Mouse (Mus musculus) brain, embryonic 14.5 days (tissue): ENCODE measurements around the gene Dusp3. TPM values are rescaled to one million over a fixed set of nuclear protein-coding genes. Genes with fewer than 3 reads are reported as not detected.

Source experiments
- DNase-seq: peaks from one replicate; pipeline ENCODE4 v3.0.0-alpha.2; 2011; ENCODE audit warnings: low read depth
- CTCF ChIP-seq: fragments of 200-500 bp; IDR thresholded peaks from 2 replicates; pipeline ENCODE4 v1.5.1; 2012; ENCODE audit warnings: inconsistent platforms, mild to moderate bottlenecking, moderate library complexity, borderline replicate concordance; ENCODE audit not compliant: insufficient read depth, insufficient read length; ENCODE audit errors: extremely low read depth
- POLR2A ChIP-seq: fragments of 200-500 bp; IDR thresholded peaks from 2 replicates; pipeline ENCODE4 v1.6.1; 2012; ENCODE audit warnings: mild to moderate bottlenecking, inconsistent platforms, borderline replicate concordance; ENCODE audit not compliant: poor library complexity, insufficient read depth, insufficient read length, severe bottlenecking; ENCODE audit errors: extremely low read depth
- polyA plus RNA-seq: library from polyadenylated mRNA; depleted of rRNA; stranded (reverse); fragments of >200 nt; gene quantifications from 2 replicates; pipeline ENCODE4 v1.2.3, GENCODE M21; 2012

Gene Dusp3
- polyA plus RNA-seq, 1 experiment = 15.4 TPM

- no peak for DNase-seq
- TF ChIP-seq POLR2A (no peak), CTCF (no peak)
Measured at GRCm38 (mm10) chr11:101972097-101972496, 14.7 kb downstream of the Dusp3 start.

GRCm38 (mm10) chr11:101971410-101971809 lies 15.4 kb downstream of the Dusp3 start:
- no peak for DNase-seq
- TF ChIP-seq CTCF (peak; percentile 59; the same call in 1 of the 2 replicates), POLR2A (no peak)

DNA sequence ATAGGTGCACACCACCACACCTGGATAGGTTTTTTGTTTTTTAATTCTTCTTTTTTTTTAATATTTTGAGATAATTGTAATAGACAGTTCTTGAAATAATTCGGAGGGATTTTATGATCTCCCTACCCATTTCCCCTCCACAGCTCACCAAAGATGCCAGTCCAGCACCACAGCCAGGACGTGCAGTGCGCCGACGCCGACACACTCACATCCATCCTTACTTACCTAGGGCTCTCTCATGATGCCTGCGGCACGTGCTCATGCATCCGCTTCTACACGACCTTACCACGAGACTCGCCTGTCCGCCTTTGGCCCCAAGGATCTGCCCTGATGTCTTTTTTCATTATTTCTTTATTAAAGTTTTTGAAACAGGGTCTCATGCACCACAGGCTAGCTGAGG lies 17.0 kb downstream of the Dusp3 start:
- no peak for DNase-seq
- TF ChIP-seq CTCF (no peak), POLR2A (no peak)

DNA sequence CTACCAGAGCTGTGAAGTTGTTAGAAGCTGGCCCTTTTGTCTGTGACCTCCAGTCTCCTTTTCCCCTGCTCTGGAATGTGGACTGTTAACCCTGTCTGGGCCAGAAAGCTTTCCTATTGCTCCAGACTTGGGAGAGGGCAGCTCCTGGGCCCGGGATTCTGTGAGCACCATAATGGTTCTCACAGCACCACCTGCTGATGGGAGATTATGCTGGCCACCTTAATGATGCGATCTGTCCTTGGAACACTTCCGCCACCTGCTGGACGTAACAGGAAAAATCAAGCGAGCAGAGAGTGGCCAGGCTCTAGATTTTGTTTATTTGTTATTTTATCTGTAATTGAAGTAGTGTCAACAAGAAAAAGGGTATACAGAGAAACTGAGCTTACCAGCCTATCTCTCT lies 18.0 kb downstream of the Dusp3 start:
- TF ChIP-seq CTCF (peak; percentile 98), POLR2A (no peak)

GRCm38 (mm10) chr11:101968311-101968710 lies 18.5 kb downstream of the Dusp3 start:
- DNase-seq = no peak
- TF ChIP-seq POLR2A = no peak
- TF ChIP-seq CTCF = no peak

More for the DNA sequence above, 18.0 kb downstream of the Dusp3 start:
- DNase-seq = peak; percentile 93

- no peak for DNase-seq
- TF ChIP-seq CTCF = no peak
- TF ChIP-seq POLR2A = no peak
Measured at GRCm38 (mm10) chr11:101966965-101967614, 19.7 kb downstream of the Dusp3 start, which contains the start of gene Sost. TSS of gene Sost (minus strand) at chr11:101967015.

GRCm38 (mm10) chr11:101965553-101965952 lies 21.3 kb downstream of the Dusp3 start:
- no peak for TF ChIP-seq CTCF
- TF ChIP-seq POLR2A = no peak

GRCm38 (mm10) chr11:101964647-101965046 lies 22.2 kb downstream of the Dusp3 start:
- no peak for TF ChIP-seq POLR2A
- TF ChIP-seq CTCF = no peak
- no peak for DNase-seq

More at GRCm38 (mm10) chr11:101965553-101965952, 21.3 kb downstream of the Dusp3 start:
- DNase-seq = no peak

DNA sequence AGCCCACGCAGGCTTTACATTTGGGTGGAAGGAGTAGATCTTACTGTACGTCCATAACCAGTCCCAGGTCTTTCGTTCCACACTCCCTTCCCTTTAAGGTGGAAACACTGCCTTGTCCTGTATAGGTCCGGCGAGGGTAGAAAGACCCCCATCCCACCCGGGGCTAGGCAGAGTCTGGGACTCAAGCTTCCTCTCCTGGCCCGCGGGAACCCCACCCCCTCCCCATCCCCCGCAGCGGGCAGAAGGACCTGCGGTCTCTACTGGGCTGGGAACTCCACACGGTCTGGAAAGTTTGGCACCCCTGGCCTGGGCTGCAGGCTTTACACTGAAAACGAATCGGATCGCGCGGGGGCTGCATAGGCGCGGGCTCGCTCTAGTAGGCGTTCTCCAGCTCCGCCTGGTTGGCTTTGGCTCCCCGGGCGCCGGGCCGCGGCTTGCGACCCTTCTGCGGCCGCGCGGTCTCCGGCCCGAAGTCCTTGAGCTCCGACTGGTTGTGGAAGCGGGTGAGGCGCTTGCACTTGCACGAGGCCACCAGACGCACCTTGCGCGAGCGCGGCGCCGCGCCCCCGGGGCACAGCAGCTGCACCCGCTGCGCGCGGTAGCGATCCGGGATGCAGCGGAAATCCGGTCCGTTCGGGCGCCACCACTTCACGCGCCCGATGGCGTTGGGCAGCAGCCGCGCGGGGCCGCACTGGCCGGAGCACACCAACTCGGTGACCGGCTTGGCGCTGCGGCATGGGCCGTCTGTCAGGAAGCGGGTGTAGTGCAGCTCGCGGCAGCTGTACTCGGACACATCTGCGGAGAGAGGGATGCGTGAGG lies 23.1 kb downstream of the Dusp3 start:
- TF ChIP-seq CTCF (no peak), POLR2A (no peak)
- DNase-seq = peak; percentile 54

- DNase-seq = no peak
- no peak for TF ChIP-seq CTCF
- no peak for TF ChIP-seq POLR2A
Measured at GRCm38 (mm10) chr11:101963043-101963442, 23.8 kb downstream of the Dusp3 start.

- no peak for TF ChIP-seq POLR2A
- TF ChIP-seq CTCF = no peak
- DNase-seq = peak; percentile 46
Measured at GRCm38 (mm10) chr11:101957476-101957875, 29.3 kb downstream of the Dusp3 start.

- TF ChIP-seq CTCF (no peak), POLR2A (no peak)
- no peak for DNase-seq
Measured at GRCm38 (mm10) chr11:101953441-101953840, 33.4 kb downstream of the Dusp3 start.

DNA sequence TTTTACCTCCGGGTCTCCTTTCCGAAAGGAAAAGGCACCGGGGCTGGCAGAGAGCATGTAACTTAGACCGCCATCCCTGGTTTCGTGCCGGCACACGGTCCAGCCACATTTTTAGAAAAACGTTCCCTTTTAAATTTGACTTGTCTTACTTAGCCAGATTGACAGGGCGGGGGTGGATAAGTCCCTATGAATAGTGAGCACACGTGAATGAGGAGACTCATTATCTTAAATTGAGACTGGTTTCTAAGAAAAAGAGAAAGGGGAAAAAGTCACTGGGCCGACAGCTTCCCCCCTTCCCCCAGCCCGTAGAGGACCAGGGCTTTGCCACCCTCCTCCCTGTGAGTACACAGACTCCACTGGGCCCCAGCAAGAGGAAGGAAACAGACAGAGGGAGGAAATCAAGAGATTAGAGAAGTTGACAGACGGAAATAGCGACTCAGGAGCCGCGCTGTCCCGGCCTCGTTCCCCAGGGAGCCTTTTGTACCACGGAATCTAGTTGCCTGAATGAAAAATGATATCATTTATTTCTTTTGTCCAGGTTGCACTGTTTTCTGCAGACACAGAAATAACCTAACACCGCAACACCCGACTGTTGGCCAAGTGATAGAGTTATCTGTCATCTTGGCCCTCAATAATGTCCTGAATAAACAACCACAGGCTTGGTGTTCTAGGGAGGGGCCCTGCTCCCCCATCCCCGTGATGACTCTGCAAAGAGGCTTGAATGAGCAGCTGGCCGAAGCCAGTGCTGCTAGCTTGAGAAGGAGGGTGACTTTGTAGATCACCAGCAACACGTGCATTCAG lies 34.1 kb downstream of the Dusp3 start:
- no peak for TF ChIP-seq CTCF
- TF ChIP-seq POLR2A = no peak
- DNase-seq = peak; percentile 37

DNA sequence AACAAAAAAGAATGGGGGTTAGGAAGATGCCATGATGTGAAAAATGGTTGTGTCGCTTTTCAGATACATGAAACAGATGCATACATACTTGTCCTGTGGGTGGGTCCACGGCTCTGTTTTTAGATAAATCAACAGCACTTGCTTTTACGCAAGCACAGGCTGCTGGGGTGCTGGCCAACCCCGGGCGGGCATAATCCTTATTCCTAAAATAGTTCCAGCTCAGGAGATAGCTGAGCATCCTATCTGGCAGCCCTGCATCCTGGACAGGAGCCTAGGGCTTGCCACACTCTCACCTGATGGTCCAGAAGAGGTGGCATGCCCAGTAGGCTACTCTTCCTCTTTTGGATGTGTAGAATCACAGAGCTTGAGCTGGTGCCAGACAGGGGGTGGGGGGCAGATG lies 36.8 kb downstream of the Dusp3 start:
- TF ChIP-seq CTCF (no peak), POLR2A (no peak)

DNA sequence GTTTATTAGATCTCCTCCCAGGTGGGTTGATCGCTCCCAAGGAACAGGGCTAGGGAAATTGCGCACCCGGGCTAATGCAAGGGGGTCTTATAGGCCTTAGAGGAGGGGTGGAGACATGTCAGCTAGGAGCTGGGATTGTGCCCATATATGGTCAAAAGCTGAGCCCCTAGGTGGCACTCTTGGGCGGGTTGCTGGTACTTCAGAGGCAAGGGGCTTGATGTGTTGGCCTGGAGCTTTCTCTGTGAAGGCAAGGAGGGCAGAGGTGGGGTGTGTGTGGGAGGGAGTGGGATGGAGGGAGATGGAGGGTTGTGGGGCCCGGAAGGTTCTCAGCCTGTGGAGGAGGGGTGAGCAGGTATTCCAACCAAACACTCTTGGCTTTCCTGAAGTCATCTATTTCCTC lies 40.3 kb downstream of the Dusp3 start:
- no peak for TF ChIP-seq POLR2A
- peak; percentile 27; the same call in 1 of the 2 replicates for TF ChIP-seq CTCF
- DNase-seq = peak; percentile 66

More for the DNA sequence above, 36.8 kb downstream of the Dusp3 start:
- no peak for DNase-seq
